Mouse (Mus musculus) adrenal gland, postnatal 10 days (tissue): ENCODE data around the gene Pecam1. TPM values are rescaled to one million over a fixed set of nuclear protein-coding genes. Genes with fewer than 3 reads are reported as not detected.
"Not testable (repeated sequence)": the region's sequence is repeated elsewhere in the genome, so short reads cannot be mapped to it uniquely, and the experiment has no call there.

Experiments
- DNase-seq: peaks from one replicate; pipeline ENCODE4 v3.0.0; 2021; ENCODE audit warnings: mixed read lengths
- total RNA-seq, 2 experiments: library from RNA; stranded (reverse); gene quantifications; 2 replicates each; pipeline ENCODE4 v1.2.3; 2021

Gene Pecam1
- total RNA-seq, 2 experiments from 2014 or later = 131 to 146 TPM

DNA sequence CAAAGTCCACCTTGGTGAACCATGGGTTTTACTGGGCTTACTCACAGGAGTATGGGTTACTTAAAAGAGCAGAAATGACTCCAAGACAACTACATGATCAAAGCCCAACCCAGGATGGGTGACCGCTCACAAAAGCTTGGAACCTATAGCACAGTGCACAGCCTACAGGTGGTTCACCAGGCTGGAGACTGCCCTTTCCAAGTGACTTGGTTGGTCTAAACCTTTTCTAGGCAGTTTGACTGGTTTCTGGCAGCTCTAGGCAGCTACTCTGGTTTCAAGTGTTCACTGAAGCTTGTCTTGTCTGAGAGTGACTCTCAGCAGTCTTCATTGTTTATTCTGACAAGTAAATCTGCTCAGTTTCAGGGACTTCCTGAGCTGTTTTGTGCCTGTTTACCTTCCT is 20.8 kb downstream of the Pecam1 start:
- no peak for DNase-seq

DNA sequence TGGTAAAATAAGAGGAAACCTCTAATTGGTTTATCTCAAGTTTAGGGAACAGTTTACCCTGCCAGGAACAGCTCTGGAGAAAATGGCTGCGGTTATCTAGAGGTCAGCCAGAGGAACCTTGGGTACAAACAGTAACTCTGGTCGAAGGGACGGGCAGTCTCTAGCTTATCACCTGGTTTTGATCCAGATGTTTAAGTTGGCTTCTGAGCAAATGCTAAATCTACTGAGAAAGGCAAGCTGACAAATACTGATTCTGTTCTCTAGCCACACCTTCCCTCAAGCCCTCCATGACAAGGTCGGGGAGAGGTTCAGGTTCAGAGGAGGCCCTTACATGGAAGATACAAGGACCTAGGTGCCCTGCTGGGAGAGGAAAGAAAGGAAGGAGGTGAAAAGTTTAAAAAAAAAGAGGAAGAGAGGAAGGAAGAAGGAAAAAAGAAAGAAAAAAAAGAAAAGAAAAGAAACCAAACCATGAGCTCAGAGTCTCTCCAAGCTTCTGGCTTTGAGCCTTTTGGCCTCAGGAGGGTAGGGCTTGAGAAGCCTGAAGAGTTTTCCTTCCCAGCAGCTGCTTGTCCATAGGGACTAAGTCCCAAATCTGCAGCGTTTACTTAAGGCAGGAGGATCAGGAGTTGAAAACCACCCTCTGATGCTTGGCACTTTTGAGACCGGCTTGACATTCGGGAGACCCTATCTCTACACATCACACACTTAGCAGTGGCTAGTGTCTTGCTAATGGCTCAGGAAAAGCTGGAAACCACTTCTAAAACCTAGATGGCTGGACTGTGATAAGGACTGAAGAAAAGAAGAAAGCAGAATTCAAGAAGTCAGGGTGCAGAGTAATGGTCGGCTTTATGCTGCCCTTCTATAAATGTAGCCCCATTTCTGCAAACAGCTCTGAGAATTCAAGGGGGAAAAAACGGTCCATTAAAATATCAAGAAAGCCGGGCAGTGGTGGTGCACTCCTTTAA is 21.7 kb downstream of the Pecam1 start:
- no peak for DNase-seq

DNA sequence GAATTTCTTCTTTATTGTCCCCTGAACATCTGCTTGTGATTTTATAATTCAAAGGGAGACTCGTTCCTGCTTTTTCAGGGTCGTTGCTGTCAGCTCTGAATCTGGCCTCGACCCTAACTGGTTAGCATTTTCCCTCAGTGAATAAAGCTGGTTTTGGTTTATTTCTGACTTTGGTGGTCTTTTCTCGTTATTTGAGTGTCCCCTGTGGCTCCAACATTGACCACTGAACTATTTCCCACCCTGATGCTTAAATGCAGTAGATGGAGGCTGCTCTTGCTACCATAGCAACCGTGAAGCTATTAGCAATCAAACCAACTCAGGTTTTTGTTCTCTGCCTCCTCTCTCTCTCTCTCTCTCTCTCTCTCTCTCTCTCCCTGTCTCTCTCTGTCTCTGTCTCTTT is 22.5 kb downstream of the Pecam1 start:
- DNase-seq = no peak

DNA sequence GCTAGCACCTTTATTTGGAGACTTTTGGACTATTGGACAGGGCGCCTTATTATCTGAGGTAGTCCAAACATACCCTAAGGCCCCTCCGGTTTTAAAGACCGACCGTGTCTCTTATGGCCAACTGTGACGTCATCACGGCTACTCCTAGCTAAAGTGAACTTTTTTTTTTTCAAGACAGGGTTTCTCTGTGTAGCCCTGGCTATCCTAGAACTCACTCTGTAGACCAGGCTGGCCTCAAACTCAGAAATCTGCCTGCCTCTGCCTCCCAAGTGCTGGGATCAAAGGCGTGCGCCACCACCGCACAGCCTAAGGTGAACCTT is 25.6 kb downstream of the Pecam1 start:
- not testable (repeated sequence) for DNase-seq

DNA sequence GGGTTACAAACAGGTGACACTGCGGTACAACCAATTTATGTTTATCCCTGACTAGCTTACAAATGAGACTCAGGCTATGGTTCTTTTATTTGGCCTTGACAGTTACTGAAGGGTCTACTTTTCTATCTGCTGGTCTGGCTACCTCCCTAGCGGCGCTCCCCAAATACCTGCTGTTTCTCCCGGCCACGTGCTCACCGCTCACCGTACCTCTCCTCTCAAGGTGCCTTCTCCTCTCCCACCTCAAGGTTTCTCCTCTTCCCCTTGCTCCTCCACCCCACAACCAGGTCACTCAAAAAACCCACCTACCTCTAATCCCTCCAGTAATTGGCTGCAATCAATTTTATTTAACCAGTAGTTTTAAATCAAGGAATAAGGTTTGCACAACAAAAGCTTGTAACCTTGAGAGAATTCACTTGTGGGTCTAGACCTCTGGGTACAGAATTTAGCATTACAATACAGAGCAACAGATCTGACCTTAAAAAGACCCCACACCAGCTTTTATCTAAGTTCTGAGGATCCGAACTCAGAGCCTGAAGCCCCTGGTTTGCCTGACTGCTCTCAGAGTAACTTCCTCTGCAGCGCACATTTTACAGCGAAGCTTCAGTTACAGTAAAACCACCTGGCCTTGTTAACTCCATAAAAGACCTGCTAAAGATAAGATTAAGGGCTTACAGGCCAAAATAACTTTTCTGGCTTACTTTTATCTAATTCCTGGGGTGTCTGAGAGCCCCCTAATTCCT is 26.1 kb downstream of the Pecam1 start:
- no peak for DNase-seq

DNA sequence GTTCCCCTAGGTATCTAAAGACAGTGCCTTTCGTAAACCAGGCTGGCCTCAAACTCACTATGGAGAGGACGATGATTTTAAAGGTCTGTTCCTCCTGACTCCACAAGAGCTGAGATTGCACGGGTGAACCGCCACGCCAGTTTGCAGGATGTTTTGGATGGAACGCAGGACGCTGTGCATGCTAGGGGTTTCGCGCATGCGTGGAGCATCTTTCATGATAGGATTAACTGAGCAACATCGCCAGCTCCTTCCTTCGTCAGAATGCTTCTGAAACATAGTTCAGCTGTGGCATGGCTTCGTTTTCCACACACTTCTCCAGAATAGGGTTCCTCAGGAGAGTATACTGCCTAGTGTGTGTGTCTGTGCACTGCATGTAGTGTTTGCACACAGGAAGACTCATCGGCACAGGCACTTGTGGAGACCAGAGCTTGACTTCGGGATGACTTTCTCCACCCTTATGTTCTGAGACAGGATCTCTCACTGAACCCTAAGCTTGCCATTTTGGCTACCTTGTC is 26.8 kb downstream of the Pecam1 start:
- DNase-seq = no peak

DNA sequence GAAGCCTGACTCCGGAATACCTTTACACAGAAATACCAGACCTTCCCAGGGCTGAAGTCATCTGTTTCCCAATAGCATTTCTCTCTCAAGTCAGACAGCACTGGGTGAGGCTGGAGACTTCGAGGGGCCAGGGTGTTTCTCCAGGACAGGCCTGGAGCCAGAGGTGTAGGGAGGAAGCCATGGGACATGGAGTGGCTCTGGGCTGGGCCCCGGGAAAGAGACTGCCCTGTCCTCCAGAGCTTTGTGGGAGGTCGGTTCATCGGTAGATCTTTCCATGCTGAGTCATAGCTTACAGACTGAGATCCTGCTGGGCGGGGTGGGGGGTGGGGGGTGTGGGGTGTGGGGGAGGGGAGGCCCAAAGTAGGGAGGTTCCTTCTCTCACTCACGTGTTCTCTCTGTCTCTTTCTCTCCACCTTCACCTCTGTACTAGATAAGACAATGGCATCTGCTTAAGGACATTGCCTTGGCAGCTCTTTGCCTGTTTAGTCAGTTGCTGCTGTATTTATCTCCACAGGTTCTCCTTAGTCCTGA is 27.5 kb downstream of the Pecam1 start:
- DNase-seq = no peak

DNA sequence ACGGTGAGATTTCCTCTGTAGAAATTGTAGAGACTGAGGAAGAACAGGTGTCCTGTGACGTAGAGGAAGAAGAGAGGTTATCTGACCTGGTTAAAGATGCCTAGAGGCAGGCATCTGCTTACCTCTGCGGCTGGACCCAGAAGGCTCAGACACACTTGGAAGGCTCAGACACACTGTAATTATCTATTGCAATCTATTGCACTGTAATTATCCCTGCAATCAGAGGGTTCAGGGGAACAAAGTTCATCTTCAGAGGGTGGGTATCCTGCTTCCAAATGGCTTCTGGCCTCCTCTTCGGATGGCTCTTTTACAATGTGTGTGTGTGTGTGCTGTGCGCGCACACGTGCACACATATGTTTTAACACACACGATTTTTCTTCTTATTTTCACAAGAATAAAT is 30.0 kb downstream of the Pecam1 start:
- no peak for DNase-seq

DNA sequence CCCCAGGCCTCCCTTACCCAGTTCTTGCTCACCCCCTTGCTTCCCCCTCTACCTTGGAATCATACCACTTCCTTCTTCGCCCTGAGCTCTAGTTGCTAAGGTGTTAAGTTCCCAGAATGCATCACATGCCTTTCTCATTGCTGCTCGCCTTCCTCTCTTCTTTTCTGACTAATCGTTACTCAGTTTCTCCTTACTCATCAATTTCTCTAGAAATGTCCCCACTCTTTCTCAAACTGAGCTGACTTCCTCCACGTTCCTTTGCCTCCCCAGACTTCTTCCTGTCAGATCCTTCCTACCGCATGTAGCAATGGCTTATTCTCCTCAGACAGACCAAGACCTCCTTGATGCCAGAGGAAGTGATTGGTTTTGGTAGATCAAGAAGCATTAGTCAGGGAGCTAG is 33.9 kb downstream of the Pecam1 start:
- no peak for DNase-seq

DNA sequence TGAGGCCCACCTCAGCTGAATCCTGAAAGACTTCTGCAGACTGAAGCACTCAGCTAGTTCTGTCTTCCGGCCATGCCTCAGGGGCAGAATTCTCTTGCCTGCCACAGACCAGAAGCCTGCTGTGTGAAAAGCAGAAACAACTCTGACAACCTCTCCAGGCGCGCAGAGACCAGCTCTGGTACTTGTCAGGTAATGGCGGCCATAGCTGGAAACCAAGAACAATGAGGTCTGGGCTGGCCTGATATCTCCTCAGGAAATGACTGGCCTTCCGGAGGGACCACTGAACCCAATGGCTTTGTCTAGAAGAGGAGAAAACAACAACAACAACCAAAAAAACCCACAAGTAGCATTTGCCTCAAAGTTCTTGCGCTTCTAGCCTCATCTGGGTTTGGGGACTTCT is 35.4 kb downstream of the Pecam1 start:
- peak; percentile 30 for DNase-seq

DNA sequence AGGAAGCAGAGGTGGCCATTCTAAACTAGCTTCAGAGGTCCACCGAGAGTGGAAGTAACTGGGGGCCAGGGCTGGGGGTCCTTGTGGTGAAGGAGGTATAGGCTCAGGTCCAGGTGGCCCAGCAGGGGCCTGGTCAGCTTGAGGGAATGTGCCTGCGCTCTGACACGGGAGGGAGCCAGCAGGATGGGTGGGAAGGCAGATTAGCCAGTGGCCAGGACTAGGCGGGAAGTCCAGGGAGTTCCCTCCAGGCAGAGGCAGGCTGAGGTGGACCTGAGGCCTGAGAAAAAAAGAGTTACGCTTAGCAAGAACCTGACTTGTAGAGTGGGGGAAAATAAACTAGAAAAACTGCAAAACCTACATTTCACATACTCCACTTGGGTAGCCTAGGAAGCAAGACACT is 39.6 kb downstream of the Pecam1 start:
- no peak for DNase-seq

DNA sequence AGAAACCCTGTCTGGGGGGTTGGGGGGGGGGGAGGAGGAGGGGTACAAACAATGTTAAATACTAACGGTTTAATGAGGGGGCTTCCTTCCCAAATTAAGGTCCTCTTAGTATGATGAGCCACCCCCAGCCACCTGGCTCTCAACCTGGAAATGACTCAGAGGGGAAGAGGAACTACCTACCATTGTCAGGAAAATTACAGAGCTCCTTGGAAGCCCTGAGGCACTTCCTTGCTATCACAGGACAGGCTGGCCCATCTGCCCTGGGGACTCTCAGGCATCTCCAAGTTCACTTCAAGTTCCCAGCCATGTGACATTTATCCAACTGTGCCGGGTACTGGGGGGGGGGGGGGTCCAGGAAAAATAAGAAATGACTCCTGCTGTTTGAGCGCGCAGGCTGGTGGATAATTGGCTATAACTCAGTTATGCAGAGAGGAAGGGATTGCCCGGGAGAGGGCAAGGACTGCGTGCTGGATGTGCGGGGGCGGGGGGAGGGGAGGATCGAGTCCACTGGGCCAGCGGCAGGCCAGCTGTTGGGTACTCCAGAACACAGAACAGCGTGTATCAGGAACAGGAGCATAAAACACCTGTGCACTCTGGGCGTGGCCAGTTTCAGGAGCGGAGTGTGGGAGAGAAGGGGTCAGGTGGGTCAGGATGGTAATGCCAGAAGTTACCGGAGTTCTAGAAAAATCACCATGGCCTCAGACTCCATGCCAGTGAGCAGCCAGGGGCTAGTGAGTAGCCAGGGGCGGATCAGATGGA is 41.0 kb downstream of the Pecam1 start:
- no peak for DNase-seq

DNA sequence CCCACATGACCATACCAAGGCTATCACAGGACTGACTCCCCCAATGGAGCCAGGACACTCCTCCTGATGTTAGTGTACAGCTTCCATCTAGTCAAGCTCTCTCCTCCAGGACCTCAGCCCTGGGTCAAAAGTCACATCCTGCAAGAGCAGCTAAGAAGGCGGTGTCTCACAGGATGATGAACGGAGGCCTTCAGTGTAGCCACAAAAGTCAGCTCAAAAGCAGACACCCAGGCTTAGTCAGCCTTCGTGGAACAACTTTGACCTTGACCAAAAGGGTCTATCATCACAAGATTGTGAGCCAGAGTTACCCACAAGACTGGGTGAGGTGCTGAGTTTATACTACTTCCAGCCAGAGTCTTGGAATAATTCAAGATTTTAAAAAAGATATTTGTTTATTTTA is 42.6 kb downstream of the Pecam1 start:
- no peak for DNase-seq

DNA sequence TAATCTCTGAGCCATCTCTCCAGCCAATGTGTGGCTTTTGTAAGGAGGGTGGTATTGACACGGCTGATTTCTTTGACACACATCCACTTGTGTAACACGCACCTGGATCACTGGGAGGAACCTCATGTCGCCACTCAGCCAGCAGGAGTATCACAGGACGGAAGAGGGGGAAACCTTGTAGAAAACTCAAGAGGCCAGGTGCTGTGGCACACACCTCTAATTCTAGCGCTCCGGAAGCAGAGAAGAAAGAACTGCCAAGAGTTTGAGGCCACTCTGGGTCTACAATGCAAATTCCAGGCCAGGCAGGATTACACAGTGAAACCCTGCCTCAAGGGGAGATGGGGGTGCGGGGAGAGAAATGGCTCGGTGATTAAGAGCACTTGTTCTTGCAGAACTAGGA is 43.3 kb downstream of the Pecam1 start:
- no peak for DNase-seq

DNA sequence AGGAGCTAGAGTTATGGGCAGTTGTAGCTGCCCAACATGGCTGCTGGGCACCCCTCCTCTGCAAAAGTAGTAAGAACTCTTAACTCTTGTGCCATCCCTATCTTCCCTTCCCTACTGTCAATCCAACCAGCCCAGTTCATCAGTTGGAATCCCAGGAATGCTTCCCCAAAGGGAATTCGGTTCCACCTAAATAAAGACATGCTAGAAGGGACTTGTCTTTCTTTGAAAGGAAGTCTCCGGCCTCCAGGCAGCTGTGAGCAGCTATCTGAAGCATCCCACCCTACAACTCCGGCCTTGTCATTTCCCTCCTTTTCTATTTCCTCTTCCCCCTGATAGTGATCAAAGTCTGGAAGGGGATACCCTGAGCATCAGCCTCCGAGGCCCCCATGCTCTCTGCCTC is 44.2 kb downstream of the Pecam1 start:
- DNase-seq = no peak

DNA sequence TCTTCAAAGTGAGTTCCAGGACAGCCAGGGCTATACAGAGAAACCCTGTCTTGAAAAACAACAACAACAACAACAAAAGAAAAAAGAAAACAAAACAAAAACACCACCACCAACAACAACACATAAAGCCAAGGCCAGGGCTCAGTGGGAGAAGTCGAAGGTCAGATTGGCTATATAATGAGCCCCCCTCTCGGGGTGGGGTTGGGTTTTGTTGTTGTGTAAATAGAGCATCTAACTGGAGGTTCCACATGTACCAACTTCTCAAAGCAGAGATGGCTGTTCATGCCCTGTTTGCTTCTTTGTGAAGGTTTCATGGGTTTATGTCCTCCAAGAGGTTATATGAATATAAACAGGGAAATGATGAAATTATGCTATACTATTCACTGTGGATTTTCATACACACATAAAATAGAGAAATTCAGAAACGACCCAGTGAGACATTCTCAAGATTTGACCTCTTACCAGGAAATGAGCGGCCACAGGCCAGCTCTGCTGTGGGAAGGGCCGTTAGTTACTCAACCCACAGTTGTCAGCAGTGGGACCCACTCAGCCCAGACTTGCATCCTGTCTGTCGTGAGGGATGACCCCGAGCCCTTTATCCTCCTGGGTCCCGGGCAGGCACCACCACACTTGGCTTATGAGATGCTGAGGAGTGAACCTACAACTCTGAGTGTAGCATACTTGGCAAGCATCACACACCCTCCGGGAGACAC is 45.9 kb downstream of the Pecam1 start:
- no peak for DNase-seq

DNA sequence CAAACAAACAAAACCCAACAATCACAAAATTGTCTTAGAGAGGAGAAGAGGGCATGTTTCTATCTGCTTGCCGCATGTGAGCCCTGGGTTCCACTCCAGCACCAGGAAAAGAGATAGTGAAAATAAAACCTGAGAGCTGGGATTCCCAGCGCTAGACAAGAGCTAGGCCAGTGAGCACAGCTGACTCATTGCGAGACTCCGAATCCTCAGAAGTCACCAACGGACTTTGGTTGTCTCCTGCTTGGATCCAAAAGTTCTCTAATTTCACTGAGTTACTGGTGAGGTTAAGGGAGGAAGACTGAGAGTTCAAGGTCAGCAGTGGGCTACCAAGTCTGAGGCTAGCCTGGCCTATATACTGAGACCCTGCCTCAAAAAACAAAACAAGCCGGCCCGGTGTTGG is 46.5 kb downstream of the Pecam1 start:
- DNase-seq = no peak

DNA sequence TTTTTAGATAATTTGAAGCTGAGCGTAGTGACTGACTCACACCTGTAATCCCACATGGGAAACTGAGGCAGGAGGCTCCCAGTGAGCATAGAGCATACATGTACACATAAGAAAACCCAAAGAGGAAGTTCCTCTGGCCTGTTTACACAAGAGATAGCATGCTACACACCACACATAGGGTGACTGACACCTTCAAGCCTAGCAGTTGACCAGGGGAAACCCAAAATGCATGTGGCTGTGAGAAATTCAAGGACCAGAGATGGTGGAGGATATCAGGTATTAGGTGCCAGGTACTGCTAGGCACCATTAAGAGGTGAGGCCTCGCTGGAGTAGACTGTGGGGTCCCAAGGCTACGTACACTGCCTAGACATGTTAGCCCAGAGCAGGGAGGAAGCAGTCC is 47.8 kb downstream of the Pecam1 start:
- no peak for DNase-seq

DNA sequence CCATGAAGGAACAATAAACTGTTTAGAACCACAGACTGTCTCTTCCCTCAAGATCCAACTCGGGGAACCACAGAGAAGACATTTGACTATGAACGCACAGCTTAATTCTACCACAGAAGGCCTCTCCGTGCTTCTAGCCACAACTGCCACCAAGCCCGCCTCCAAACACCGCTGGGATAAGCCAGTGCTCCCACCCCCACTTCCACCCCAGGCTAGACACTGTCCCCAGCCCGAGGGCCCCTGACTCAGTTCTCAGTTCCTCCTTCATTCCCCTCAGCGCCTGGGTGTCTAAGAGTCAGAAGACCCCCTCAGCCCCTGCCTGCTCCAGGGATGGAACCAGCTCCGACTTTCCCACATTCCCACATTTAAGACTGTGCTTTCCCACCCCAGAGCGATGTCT is 48.8 kb downstream of the Pecam1 start:
- DNase-seq = no peak

DNA sequence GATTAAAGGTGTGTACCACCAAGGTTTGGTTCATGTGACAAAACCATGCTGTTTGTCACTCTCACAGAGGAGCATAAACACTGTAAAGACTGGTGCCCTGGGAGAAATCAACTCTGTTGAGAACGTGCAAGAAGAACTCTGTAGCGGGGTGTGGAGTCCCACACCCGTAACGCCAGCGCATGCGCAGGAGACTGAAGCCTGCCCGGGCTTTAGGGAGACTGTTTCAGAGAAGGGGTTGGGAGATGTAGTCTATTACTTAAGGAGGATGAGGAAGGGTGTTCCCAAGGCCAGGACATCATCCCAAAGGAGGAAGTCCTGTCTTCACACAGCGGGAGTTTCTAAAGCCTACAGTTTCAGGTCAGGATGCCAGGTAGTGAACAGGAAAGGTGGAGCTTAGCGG is 51.3 kb downstream of the Pecam1 start:
- no peak for DNase-seq

DNA sequence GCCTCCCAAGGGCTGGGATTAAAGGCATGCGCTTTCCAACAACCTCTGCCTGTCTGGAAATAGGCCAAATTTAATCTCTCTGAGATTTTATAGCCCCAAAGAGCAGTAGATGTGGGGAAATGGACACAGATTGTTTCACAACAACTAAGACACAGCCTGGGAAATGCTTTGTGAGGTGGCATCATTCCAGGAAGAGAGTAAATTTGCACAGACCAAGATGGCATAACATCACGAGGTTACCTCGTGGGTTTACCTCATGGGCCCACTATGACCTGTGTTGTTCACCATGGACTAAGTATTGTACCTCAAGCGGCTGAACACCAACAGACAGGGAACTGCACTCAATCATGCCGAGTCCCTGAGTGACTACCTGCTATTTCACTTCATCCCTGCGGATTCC is 52.1 kb downstream of the Pecam1 start:
- no peak for DNase-seq

DNA sequence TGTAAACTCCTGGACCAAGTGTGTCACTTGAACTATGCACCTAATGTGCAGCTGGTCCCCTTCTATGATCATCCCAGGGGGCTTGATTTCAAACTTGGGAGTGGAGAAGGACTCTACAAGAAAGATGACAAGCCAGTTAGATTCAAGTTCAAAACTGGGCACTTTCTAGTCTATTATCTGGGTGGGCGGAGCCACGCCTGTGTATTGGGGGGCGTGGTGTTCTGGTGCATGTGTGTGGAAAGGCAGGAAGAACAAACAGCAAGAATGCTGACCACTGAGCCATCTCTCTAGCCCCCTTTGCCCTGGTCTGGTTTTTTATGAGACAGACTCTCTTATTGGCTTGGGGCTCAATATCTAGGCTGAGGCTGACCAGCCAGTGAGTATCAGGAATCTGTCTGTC is 54.5 kb downstream of the Pecam1 start:
- no peak for DNase-seq
